Mouse (Mus musculus) CH12.LX (cell line): ENCODE measurements around the gene Aip.

Source experiments
- CHD2 ChIP-seq: IDR thresholded peaks from 2 replicates; pipeline ENCODE4 v1.6.1; 2011; ENCODE audit warnings: low read length, improper control_type of control experiment
- CTCF ChIP-seq, 2 experiments: IDR thresholded peaks in 1 of 2; conservative IDR thresholded peaks in 1 of 2; 2 replicates each; pipeline ENCODE4 v1.5.1; 2011 to 2012; ENCODE audit warnings: low read depth in 2 of 2, low read length in 2 of 2, improper control_type of control experiment in 1 of 2, inconsistent platforms in 1 of 2, mild to moderate bottlenecking in 1 of 2, moderate library complexity in 1 of 2
- EP300 ChIP-seq: IDR thresholded peaks from 2 replicates; pipeline ENCODE4 v1.6.1; 2011; ENCODE audit warnings: low read length, improper control_type of control experiment
- HCFC1 ChIP-seq: IDR thresholded peaks from 2 replicates; pipeline ENCODE4 v1.6.1; 2012; ENCODE audit warnings: low read depth, mild to moderate bottlenecking, inconsistent platforms, low read length, improper control_type of control experiment
- JUND ChIP-seq: conservative IDR thresholded peaks from 2 replicates; pipeline ENCODE4 v1.6.1; 2011; ENCODE audit warnings: low read depth, low read length, improper control_type of control experiment
- POLR2A ChIP-seq: IDR thresholded peaks from 2 replicates; pipeline ENCODE4 v1.6.1; 2011; ENCODE audit warnings: low read depth, mild to moderate bottlenecking, improper control_type of control experiment, low read length
- TCF12 ChIP-seq: IDR thresholded peaks from 2 replicates; pipeline ENCODE4 v1.6.1; 2014; ENCODE audit warnings: low read depth, mild to moderate bottlenecking, inconsistent platforms, low read length, improper control_type of control experiment
- USF2 ChIP-seq: conservative IDR thresholded peaks from 2 replicates; pipeline ENCODE4 v1.6.1; 2011; ENCODE audit warnings: low read depth, low read length, improper control_type of control experiment

- TF ChIP-seq TCF12 (no peak), CTCF (conservative IDR thresholded peaks at IDR 0.05 in 1 of 2, IDR thresholded peaks at IDR 0.05 in 1 of 2; ENCODE audit: low read depth in 2 of 2, low read length in 2 of 2) (no peak), EP300 (no peak), HCFC1 (no peak), USF2 (no peak), JUND (no peak), CHD2 (no peak), POLR2A (no peak)
Measured at GRCm38 (mm10) chr19:4164721-4165120, 39.1 kb upstream of the Aip start.
